ENCODE assay signal across 15 mouse cellular contexts in genomic region chr2:71033987-71034386, GRCm38 (mm10). TPM values are rescaled to one million over a fixed set of nuclear protein-coding genes. Genes with fewer than 3 reads are reported as not detected.
A peak's percentile ranks its signal among the peaks of the same experiment; 100 is the strongest.
DNase-seq lines count a peak whose midpoint lies in the region; ATAC-seq lines count a peak whose summit lies in the region.
"Had no signal": no experiment of that assay in that cellular context is flagged by ENCODE, and none has a peak within 500 bp of the region (broad histone marks: within the 10 kb centered on the region; RNA-seq: fewer than 3 reads in every experiment).

No protein-coding gene starts in this region.

- DNase-seq in forebrain, embryonic 10.5 days (ENCODE audit: extremely low spot score, low spot score): no peak
- no peak for DNase-seq in midbrain, embryonic 11.5 days (ENCODE audit: low spot score, missing footprints)
- DNase-seq in midbrain, embryonic 10.5 days (ENCODE audit: low spot score): no peak
- peak; percentile 55 to 69 for DNase-seq in heart, postnatal 10 days
- no peak for DNase-seq in layer of hippocampus, postnatal 10 days (ENCODE audit: low spot score in 2 of 2)
- no peak for DNase-seq in adrenal gland, postnatal 14 days
- DNase-seq: adrenal gland, postnatal 25 days; gastrocnemius, postnatal 10 days; lung, adult 18-20 months; thymus, adult 2 months had no signal

- 71% methylated on average over 8 of the region's 8 CpGs for WGBS in forebrain, embryonic 10.5 days
- 38% methylated on average over 8 of the region's 8 CpGs for WGBS in forebrain, embryonic 15.5 days
- 56% methylated on average over 8 of the region's 8 CpGs for WGBS in midbrain, embryonic 11.5 days
- 72% methylated on average over 8 of the region's 8 CpGs for WGBS in midbrain, embryonic 10.5 days
- WGBS in neural tube, embryonic 14.5 days: 35% methylated on average over 8 of the region's 8 CpGs

- ATAC-seq in forebrain, embryonic 15.5 days (replicated peaks): no peak
- ATAC-seq in midbrain, embryonic 11.5 days (ENCODE audit: low FRiP score): peak; percentile 40; the same call in 1 of the 2 replicates
- ATAC-seq in neural tube, embryonic 14.5 days (ENCODE audit: low read depth): peak; percentile 49; the same call in 1 of the 2 replicates
- ATAC-seq: inflammation-experienced regulatory T-cells, adult 6 months had no signal

- H3K27me3 ChIP-seq in forebrain, embryonic 10.5 days (ENCODE audit: poor library complexity, severe bottlenecking): no peaks in the 10 kb centered on the region
- H3K27me3 ChIP-seq in forebrain, embryonic 15.5 days: no peaks in the 10 kb centered on the region
- no peaks in the 10 kb centered on the region for H3K27me3 ChIP-seq in midbrain, embryonic 11.5 days (ENCODE audit: control insufficient read depth, insufficient read depth, low read length)
- H3K27me3 ChIP-seq in midbrain, embryonic 10.5 days (ENCODE audit: low read depth, poor library complexity, severe bottlenecking): no peaks in the 10 kb centered on the region
- no peaks in the 10 kb centered on the region for H3K27me3 ChIP-seq in neural tube, embryonic 14.5 days (ENCODE audit: control insufficient read depth, insufficient read depth, low read length)
- H3K27me3 ChIP-seq: limb, embryonic 12.5 days had no signal

- peak overlapping the region; percentile 3; the same call in 1 of the 2 replicates for H3K27ac ChIP-seq in forebrain, embryonic 10.5 days
- no peak overlapping the region for H3K27ac ChIP-seq in forebrain, embryonic 15.5 days (replicated peaks)
- H3K27ac ChIP-seq in midbrain, embryonic 11.5 days (ENCODE audit: low read depth, low read length): no peak overlapping the region
- H3K27ac ChIP-seq in midbrain, embryonic 10.5 days (replicated peaks): no peak overlapping the region; the same call in 1 of the 2 replicates
- H3K27ac ChIP-seq in neural tube, embryonic 14.5 days (ENCODE audit: low read depth, low read length): no peak overlapping the region
- H3K27ac ChIP-seq: macrophage had no signal

- H3K4me3 ChIP-seq in forebrain, embryonic 10.5 days: no peak overlapping the region
- H3K4me3 ChIP-seq in forebrain, embryonic 15.5 days: no peak overlapping the region
- H3K4me3 ChIP-seq in midbrain, embryonic 11.5 days (ENCODE audit: low read depth, low read length): no peak overlapping the region
- H3K4me3 ChIP-seq in midbrain, embryonic 10.5 days: no peak overlapping the region
- no peak overlapping the region for H3K4me3 ChIP-seq in neural tube, embryonic 14.5 days (ENCODE audit: low read depth, low read length)
- H3K4me3 ChIP-seq: limb, embryonic 12.5 days had no signal

- H3K9ac ChIP-seq in forebrain, embryonic 15.5 days (replicated peaks): no peak overlapping the region
- H3K9ac ChIP-seq in midbrain, embryonic 11.5 days (ENCODE audit: low read length): no peak overlapping the region
- H3K9ac ChIP-seq in neural tube, embryonic 14.5 days (replicated peaks; ENCODE audit: low read depth, low read length): no peak overlapping the region
- H3K9ac ChIP-seq: limb, embryonic 12.5 days had no signal

- intact Hi-C loops in heart, postnatal 10 days (cut with DNase I): loop anchor here (5.0 kb wide), 1 partner anchor 132 kb away; no protein-coding TSS in a partner anchor

- H3K9me3 ChIP-seq in forebrain, embryonic 10.5 days: no peaks in the 10 kb centered on the region
- no peaks in the 10 kb centered on the region for H3K9me3 ChIP-seq in forebrain, embryonic 15.5 days
- H3K9me3 ChIP-seq in midbrain, embryonic 11.5 days (ENCODE audit: control insufficient read depth, low read length): no peaks in the 10 kb centered on the region
- H3K9me3 ChIP-seq in midbrain, embryonic 10.5 days (replicated peaks): no peaks in the 10 kb centered on the region
- no peaks in the 10 kb centered on the region for H3K9me3 ChIP-seq in neural tube, embryonic 14.5 days (ENCODE audit: control insufficient read depth, low read length)
- H3K9me3 ChIP-seq: limb, embryonic 12.5 days had no signal

- no peaks in the 10 kb centered on the region for H3K36me3 ChIP-seq in forebrain, embryonic 10.5 days (replicated peaks)
- H3K36me3 ChIP-seq in forebrain, embryonic 15.5 days: no peaks in the 10 kb centered on the region
- H3K36me3 ChIP-seq in midbrain, embryonic 11.5 days (ENCODE audit: control insufficient read depth, insufficient read depth, low read length): no peaks in the 10 kb centered on the region
- H3K36me3 ChIP-seq in midbrain, embryonic 10.5 days: no peaks in the 10 kb centered on the region
- no peaks in the 10 kb centered on the region for H3K36me3 ChIP-seq in neural tube, embryonic 14.5 days (ENCODE audit: control insufficient read depth, insufficient read depth, low read length)
- H3K36me3 ChIP-seq: limb, embryonic 12.5 days had no signal

- peaks cover 14% of the 10 kb centered on the region for H3K4me1 ChIP-seq in forebrain, embryonic 10.5 days
- peaks cover 33% of the 10 kb centered on the region for H3K4me1 ChIP-seq in forebrain, embryonic 15.5 days
- H3K4me1 ChIP-seq in midbrain, embryonic 11.5 days (ENCODE audit: control insufficient read depth, insufficient read depth, low read length): peaks cover 7% of the 10 kb centered on the region; the same call in 1 of the 2 replicates
- peaks cover 15% of the 10 kb centered on the region for H3K4me1 ChIP-seq in midbrain, embryonic 10.5 days
- H3K4me1 ChIP-seq in neural tube, embryonic 14.5 days (ENCODE audit: control insufficient read depth, insufficient read depth, low read length): peaks cover 15% of the 10 kb centered on the region; the same call in 1 of the 2 replicates

- H3K4me2 ChIP-seq in forebrain, embryonic 15.5 days (replicated peaks): no peak overlapping the region
- H3K4me2 ChIP-seq in midbrain, embryonic 11.5 days: no peak overlapping the region
- no peak overlapping the region for H3K4me2 ChIP-seq in neural tube, embryonic 14.5 days (ENCODE audit: low read depth, low read length)
- H3K4me2 ChIP-seq: limb, embryonic 12.5 days had no signal

RNA-seq across cellular contexts. Expression of gene Dcaf17, which starts 21.1 kb away (rescaled TPM):
- polyA plus RNA-seq in forebrain, embryonic 10.5 days (2016; fragmentation: Nextera tagmentation; extraction: Ambion mirVana): 38.4 and 41.6 TPM in 2 replicates
- 41.0 and 42.1 TPM in 2 replicates for polyA plus RNA-seq in forebrain, embryonic 15.5 days (2015; fragmentation: Nextera tagmentation; extraction: Ambion mirVana)
- polyA plus RNA-seq in midbrain, embryonic 11.5 days (2014; fragmentation: Nextera tagmentation; extraction: Ambion mirVana): 40.5 and 43.4 TPM in 2 replicates
- polyA plus RNA-seq in midbrain, embryonic 10.5 days (2016; fragmentation: Nextera tagmentation; extraction: Ambion mirVana): 43.3 and 46.2 TPM in 2 replicates
- 1 to 10 TPM; 6.0 to 6.9 TPM for total RNA-seq in heart, postnatal 10 days (2021)
- 27.5 and 31.7 TPM in 2 replicates for polyA plus RNA-seq in neural tube, embryonic 14.5 days (2014; fragmentation: Nextera tagmentation; extraction: Ambion mirVana)
- 10 to 100 TPM; 15.1 to 15.2 TPM for total RNA-seq in layer of hippocampus, postnatal 10 days (2021)
- 15.6 and 15.7 TPM in 2 replicates for total RNA-seq in adrenal gland, postnatal 14 days (2021)

RNA-seq across cellular contexts. Expression of gene Mettl8, which starts 21.4 kb away (rescaled TPM):
- polyA plus RNA-seq in forebrain, embryonic 10.5 days (2016; fragmentation: Nextera tagmentation; extraction: Ambion mirVana): 20.3 and 20.6 TPM in 2 replicates
- 14.7 and 16.5 TPM in 2 replicates for polyA plus RNA-seq in forebrain, embryonic 15.5 days (2015; fragmentation: Nextera tagmentation; extraction: Ambion mirVana)
- polyA plus RNA-seq in midbrain, embryonic 11.5 days (2014; fragmentation: Nextera tagmentation; extraction: Ambion mirVana): 22.3 and 22.8 TPM in 2 replicates
- 20.6 and 21.6 TPM in 2 replicates for polyA plus RNA-seq in midbrain, embryonic 10.5 days (2016; fragmentation: Nextera tagmentation; extraction: Ambion mirVana)
- total RNA-seq in heart, postnatal 10 days (2021): 1 to 10 TPM; 4.6 to 5.1 TPM
- polyA plus RNA-seq in neural tube, embryonic 14.5 days (2014; fragmentation: Nextera tagmentation; extraction: Ambion mirVana): 13.3 and 14.1 TPM in 2 replicates
- total RNA-seq in layer of hippocampus, postnatal 10 days (2021): 10 to 100 TPM; 14.3 to 15.0 TPM
- 11.6 and 13.0 TPM in 2 replicates for total RNA-seq in adrenal gland, postnatal 14 days (2021)

Comparison
In these comparisons a context has a peak if more than half of its experiments do, and no peak if none do; other contexts are left out.
1. DNase-seq: peak in heart, postnatal 10 days (2 of 2); none in forebrain, embryonic 10.5 days (single experiment), midbrain, embryonic 11.5 days (single experiment), midbrain, embryonic 10.5 days (single experiment), layer of hippocampus, postnatal 10 days (0 of 2) and adrenal gland, postnatal 14 days (single experiment).